Mouse (Mus musculus): ENCODE measurements at regions not wholly inside any gene's neighbourhood (a gene's known extent, or its start where the extent isn't known, plus 50 kb on each side); places are given as distances from the start of the nearest gene placed in this dataset.

DNA sequence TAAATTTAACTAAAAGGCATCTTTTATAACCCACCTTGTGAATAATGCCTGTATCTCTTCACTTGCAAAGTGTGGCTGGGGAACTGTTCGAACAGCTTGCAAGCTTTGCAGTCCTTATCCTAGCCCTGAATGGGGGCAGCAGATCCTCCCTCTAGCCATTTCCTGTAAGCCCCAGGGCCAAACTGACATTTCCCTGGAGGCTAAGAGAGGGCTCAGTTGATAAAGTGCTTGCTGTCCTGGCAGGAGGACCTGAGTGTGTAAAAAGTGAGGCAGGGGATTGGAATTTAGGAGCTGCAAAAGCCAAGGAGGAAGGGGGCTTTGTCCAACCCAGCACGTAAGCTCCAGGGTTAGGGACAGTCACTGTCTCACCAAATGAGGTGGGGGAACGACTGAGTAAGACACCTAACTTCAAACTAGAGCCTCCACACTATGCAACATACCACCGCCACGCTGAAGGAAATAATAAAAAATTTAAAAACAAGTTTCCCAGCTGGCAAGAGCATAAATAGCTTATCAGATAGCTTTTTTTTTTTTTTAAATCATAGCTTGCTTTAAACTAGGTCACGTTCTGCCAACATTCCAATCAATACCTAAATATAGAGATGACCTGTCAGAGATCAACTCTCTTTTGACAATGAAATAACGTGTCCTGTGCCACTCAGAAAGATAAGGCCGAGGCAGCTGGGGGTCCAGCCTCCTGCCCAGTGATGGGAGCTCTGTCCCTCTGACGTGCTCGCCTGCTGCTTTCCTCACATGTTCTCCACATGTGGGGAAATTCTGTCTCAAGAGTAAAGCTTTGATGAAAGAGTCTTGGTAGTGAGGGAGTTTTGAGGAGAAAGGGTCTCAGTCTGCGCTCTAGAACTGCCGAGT is 146.0 kb downstream of the Zfp36l1 start:
- no peak for DNase-seq

- no peak for DNase-seq
Measured at GRCm38 (mm10) chr12:79966289-79966615, 146.6 kb downstream of the Zfp36l1 start.

- DNase-seq, result peak; percentile 48 to 53
Measured at GRCm38 (mm10) chr12:79965471-79966288, 147.1 kb downstream of the Zfp36l1 start.

GRCm38 (mm10) chr12:79963443-79964025 is 149.3 kb downstream of the Zfp36l1 start:
- DNase-seq, result no peak

- DNase-seq, result no peak
Measured at GRCm38 (mm10) chr12:79962649-79963236, 150.1 kb downstream of the Zfp36l1 start.

DNA sequence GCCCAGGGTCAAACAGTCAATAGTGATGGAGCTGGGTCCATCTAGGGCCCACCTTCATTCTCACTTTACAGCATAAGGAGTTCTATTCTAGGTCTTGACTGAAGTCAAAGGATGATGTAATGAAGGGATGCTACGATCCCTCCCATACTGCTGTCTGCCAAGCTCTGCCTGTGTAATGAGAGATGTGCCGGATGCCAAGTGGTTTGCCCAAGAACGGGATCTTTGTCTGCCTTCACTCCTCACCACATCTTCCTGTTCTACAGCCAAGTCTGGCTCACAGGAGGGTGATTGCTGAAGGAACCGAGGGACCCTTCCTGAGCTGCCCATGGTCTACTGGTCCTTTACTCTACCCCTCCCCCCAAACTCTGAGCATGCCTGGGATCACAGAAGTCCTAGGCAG is 150.9 kb downstream of the Zfp36l1 start:
- DNase-seq, result no peak

DNA sequence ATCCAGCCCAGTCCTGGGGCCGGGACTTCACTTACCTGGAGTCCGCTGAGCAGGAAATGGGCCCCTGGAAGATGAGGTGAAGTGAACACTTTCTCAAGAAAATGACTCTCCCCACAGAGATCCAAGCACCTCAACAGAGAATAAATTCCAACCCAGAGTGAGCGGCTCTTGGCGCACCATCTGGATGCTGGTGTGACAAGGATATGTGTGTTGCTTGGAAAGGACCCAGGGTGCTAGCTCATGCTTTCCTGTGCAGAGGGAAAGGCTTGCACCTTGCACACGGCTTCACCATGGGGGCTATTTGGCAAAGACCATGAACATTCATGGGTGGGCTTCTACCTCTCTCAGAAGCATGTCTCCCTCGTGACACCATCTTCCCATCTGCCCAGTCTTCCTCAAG is 151.7 kb downstream of the Zfp36l1 start:
- no peak for DNase-seq

DNA sequence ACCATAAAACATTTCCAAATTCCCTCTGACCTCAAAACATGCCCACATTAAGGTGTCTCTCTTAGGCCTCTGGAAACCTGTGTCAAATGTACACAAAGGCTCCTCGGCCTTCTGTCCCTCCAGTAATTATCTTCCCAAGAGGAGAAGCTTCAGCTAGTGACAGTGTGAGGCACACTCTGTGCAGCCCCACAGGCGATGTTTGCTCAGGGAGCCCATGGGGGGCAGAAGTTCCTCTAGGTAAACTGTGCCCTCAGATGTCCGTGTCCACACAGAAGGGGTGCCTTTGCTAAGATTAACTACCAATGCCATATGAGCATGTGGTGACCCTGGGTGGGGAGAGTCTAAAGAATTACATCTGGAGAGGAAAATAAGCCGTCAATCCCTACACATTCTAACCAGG is 152.4 kb downstream of the Zfp36l1 start:
- no peak for DNase-seq

- no peak for DNase-seq
Measured at GRCm38 (mm10) chr12:79959540-79960305, 153.1 kb downstream of the Zfp36l1 start.

DNA sequence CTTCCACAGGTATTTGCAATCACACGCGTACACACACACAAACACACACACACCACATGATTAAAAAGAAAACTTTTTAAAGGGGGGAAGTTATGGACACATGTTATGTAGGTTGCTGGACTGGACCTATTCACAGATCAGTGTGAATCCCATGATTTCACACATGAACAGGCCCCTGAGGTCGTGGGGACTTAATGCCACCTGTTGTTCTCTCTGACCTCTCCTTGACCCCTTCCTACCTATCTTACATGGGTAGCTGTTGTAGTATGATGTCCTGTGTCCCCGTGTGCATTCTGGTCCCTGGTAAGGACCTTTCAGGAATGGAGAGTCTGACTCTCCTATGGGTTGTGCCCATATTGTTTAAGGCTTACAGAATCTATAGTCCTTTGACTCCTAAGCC is 155.6 kb downstream of the Zfp36l1 start:
- DNase-seq, result no peak

- no peak for DNase-seq
Measured at GRCm38 (mm10) chr12:79956351-79956750, 156.5 kb downstream of the Zfp36l1 start.

GRCm38 (mm10) chr12:79955501-79955900 is 157.3 kb downstream of the Zfp36l1 start:
- no peak for DNase-seq

DNA sequence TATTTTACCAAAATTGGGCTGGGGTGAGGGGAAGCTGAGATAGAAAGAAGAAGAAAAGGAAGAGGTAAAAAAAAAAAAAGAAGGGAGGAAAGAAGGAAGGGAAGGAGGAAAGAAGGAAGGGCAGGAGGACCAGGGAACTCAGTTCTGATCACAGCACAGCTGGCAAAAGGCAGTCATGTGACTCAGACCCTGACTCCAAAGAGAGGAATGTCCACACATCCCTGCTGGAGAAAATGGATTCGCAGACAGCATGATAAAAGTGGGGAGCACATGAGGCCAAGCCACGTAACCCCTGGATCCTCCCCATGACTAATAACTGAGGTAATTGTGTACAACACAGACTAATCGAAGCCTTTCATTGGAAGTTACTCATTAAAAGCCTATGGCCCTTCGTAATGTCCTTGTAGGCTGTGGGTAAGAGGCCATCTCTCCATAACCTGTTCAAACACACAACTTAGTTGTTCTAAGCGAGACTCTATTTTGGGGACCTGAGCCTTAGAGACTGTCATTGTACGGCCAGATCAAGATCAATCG is 162.2 kb downstream of the Zfp36l1 start:
- DNase-seq, result no peak

DNA sequence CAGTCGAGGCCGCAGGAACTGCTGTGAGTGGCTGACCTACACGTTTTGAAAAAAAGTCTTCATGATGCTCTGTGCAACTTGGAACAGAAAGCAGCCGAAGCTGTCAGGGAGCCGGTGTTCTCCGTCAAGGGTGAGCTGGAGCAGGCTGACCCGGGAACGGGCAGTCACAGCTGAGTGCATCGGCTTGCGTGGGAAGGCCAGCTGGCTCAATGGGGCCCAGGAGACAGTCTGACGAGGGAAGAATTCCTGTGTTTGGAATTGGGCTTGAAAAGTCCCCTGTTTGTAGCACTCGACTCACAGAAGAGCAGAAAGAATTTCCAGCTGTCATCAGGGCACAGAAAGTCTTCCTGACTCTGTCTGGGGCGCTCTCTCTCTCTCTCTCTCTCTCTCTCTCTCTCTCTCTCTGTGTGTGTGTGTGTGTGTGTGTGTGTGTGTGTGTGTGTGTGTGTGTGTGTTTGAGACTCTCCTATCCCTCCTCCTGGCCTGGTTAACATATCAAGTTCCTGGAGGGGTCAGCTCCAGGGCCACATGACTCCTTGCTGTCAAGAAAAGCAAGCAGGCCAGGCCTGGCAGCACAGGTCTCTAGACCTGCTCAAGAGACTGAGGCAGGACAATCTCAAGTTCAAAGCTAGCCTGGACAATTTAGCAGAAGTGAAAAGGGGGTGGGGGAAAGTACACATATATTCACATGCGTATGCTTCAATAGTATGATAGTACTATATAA is 163.6 kb downstream of the Zfp36l1 start:
- DNase-seq, result no peak

DNA sequence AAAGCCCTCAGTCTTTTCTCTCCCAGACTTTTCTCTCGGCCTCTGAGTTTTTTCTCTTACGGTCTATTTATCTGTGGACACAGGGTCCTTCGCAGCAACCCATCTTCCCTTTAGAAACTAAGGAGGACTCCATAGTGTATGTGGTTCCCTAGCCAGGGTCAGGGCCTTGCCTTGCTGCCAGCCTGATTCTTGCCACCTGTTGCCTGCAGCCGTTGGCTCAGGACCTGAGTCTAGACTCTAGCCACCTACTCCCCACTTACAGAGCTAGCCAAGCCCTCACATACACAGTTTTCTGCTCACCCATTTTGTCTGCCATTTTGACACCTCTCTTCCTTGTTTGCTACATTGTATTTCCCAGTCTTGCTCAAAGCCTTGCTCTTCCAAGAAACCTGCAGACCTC is 165.2 kb downstream of the Zfp36l1 start:
- DNase-seq, result no peak

- DNase-seq, result no peak
Measured at GRCm38 (mm10) chr12:79946777-79947176, 166.0 kb downstream of the Zfp36l1 start.

- DNase-seq, result no peak
Measured at GRCm38 (mm10) chr12:79945899-79946298, 166.9 kb downstream of the Zfp36l1 start.

- DNase-seq, result no peak
Measured at GRCm38 (mm10) chr12:79944714-79945493, 167.9 kb downstream of the Zfp36l1 start.

DNA sequence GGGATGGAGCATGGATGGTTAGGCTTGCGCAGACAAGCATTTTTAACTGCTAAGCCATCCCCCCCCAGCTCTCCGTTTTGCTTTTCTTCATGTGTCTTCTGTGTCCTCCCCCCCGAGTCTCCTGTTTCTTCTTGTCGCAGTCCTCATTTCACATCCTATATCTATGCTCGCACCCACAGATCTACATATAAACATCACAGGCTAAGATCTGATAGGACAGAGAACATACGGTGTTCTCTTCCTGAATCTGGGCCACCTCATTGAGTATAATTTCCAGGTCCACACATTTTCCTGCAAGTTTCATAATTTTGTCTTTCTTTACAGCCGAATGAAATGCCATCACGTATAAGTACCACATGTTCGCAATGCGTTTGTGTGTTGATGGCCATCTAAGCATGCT is 168.7 kb downstream of the Zfp36l1 start:
- DNase-seq, result no peak

DNA sequence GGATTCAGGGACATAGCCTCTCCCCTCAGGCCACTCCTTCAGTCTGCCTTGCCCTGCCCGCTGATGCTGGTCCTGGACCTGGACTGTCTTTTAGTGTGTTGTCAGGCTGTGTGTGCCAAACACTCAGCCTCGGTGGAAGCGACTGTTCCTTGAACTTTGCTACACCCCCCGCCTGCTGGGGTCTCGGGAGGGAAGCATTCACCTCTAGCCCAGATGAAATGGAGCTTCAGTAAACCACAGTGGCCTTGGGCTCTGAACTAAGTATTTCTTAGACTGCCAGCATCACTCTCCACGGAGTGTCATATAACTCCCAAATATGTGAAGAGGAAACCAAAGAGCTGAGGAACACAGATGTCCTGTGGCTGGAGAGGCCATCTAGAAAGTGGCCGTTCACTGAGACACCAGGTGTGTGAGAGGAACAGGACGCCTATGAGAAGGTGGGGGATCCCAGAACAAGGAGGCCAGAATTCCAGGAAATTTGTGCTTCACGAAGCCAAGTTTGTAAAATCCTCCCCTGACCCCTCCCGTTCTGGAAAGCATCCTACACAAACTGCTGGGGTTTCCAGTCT is 170.2 kb downstream of the Zfp36l1 start:
- DNase-seq, result no peak

Data from layer of hippocampus, postnatal 36 days (tissue).